In genomic region chr10:81570831-81571500, GRCm38 (mm10) we compare ENCODE assay signal across 8 mouse cellular contexts. TPM values are rescaled to one million over a fixed set of nuclear protein-coding genes. Genes with fewer than 3 reads are reported as not detected.
A peak's percentile ranks its signal among the peaks of the same experiment; 100 is the strongest.
DNase-seq lines count a peak whose midpoint lies in the region; ATAC-seq and TF ChIP-seq lines count a peak whose summit lies in the region.

No protein-coding gene starts in this region.

- DNase-seq in G1E (ENCODE audit: low spot score): peak; percentile 69
- DNase-seq in cerebellum, adult 18-20 months: peak; percentile 96 to 97
- peak; percentile 91 to 92 for DNase-seq in heart, postnatal 36 days
- DNase-seq in layer of hippocampus, adult 18-20 months (ENCODE audit: low spot score in 2 of 2): peak; percentile 91 to 97
- peak; percentile 94 to 95 for DNase-seq in lung, adult 18-20 months

- peak overlapping the region; percentile 82 for H3K4me2 ChIP-seq in forebrain, embryonic 16.5 days (ENCODE audit: low read length)
- H3K4me2 ChIP-seq in neural tube, embryonic 14.5 days (ENCODE audit: low read depth, low read length): peak overlapping the region; percentile 60

- H3K4me3 ChIP-seq in G1E (ENCODE audit: low read depth, low read length): peak overlapping the region; percentile 72
- H3K4me3 ChIP-seq in forebrain, embryonic 16.5 days (replicated peaks; ENCODE audit: low read length): peak overlapping the region; percentile 49
- H3K4me3 ChIP-seq in neural tube, embryonic 14.5 days (ENCODE audit: low read depth, low read length): peak overlapping the region; percentile 24
- peak overlapping the region; percentile 68 for H3K4me3 ChIP-seq in testis, adult 2 months (ENCODE audit: control insufficient read depth, low read depth, low read length)

- TF ChIP-seq POLR2A in testis, adult 2 months (IDR thresholded peaks at IDR 0.05; ENCODE audit: control insufficient read depth, low read depth, low read length): peak; percentile 30; the same call in 1 of the 2 replicates

- ATAC-seq in G1E (ENCODE audit: extremely low read depth, insufficient number of reproducible peaks, low FRiP score, poor library complexity, severe bottlenecking): no peak
- ATAC-seq in forebrain, embryonic 16.5 days: peak; percentile 64
- ATAC-seq in neural tube, embryonic 14.5 days (ENCODE audit: low read depth): peak; percentile 57

- peak overlapping the region; percentile 17; the same call in 1 of the 2 replicates for H3K9ac ChIP-seq in forebrain, embryonic 16.5 days (replicated peaks; ENCODE audit: low read depth, low read length)
- no peak overlapping the region; the same call in 1 of the 2 replicates for H3K9ac ChIP-seq in neural tube, embryonic 14.5 days (replicated peaks; ENCODE audit: low read depth, low read length)

- intact Hi-C loops in heart, postnatal 36 days (cut with DNase I): loop anchor here (2.0 kb wide), 1 partner anchor 34 kb away; no protein-coding TSS in a partner anchor

- under 1% methylated on average over 34 of the region's 34 CpGs for WGBS in forebrain, embryonic 16.5 days
- under 1% methylated on average over 33 of the region's 34 CpGs for WGBS in neural tube, embryonic 14.5 days

- peaks cover 19% of the 10 kb centered on the region for H3K36me3 ChIP-seq in G1E (replicated peaks)
- 0 out of 2 replicates have a peak, but pooled peaks cover 3% of the 10 kb centered on the region for H3K36me3 ChIP-seq in forebrain, embryonic 16.5 days (ENCODE audit: control insufficient read depth, insufficient read depth)
- H3K36me3 ChIP-seq in neural tube, embryonic 14.5 days (ENCODE audit: control insufficient read depth, insufficient read depth, low read length): no peaks in the 10 kb centered on the region
- no peaks in the 10 kb centered on the region for H3K36me3 ChIP-seq in testis, adult 2 months (ENCODE audit: control insufficient read depth, insufficient read depth, low read length)

- H3K27me3 ChIP-seq in G1E (ENCODE audit: insufficient read depth, low read length): peaks cover 45% of the 10 kb centered on the region
- H3K27me3 ChIP-seq in forebrain, embryonic 16.5 days (replicated peaks; ENCODE audit: control insufficient read depth, insufficient read depth, low read length): peaks cover 34% of the 10 kb centered on the region
- H3K27me3 ChIP-seq in neural tube, embryonic 14.5 days (ENCODE audit: control insufficient read depth, insufficient read depth, low read length): peaks cover 5% of the 10 kb centered on the region; the same call in 1 of the 2 replicates
- no peaks in the 10 kb centered on the region for H3K27me3 ChIP-seq in testis, adult 2 months (ENCODE audit: control insufficient read depth, insufficient read depth, low read length)

- H3K4me1 ChIP-seq in G1E (ENCODE audit: insufficient read depth, low read depth, low read length): peaks cover 80% of the 10 kb centered on the region
- peaks cover 50% of the 10 kb centered on the region for H3K4me1 ChIP-seq in forebrain, embryonic 16.5 days (replicated peaks; ENCODE audit: control insufficient read depth, insufficient read depth, low read length)
- H3K4me1 ChIP-seq in neural tube, embryonic 14.5 days (ENCODE audit: control insufficient read depth, insufficient read depth, low read length): peaks cover 35% of the 10 kb centered on the region
- H3K4me1 ChIP-seq in testis, adult 2 months (ENCODE audit: control insufficient read depth, insufficient read depth, low read length): peaks cover 41% of the 10 kb centered on the region

- H3K27ac ChIP-seq in forebrain, embryonic 16.5 days (ENCODE audit: low read length): peak overlapping the region; percentile 82
- peak overlapping the region; percentile 78 for H3K27ac ChIP-seq in neural tube, embryonic 14.5 days (ENCODE audit: low read depth, low read length)
- H3K27ac ChIP-seq in testis, adult 2 months (ENCODE audit: control insufficient read depth, insufficient read depth, low read depth, low read length): peak overlapping the region; percentile 78

- no peak for TF ChIP-seq CTCF in G1E (IDR thresholded peaks at IDR 0.05; ENCODE audit: low read depth, low read length)
- TF ChIP-seq CTCF in testis, adult 2 months (IDR thresholded peaks at IDR 0.05; ENCODE audit: control insufficient read depth, insufficient read depth, insufficient replicate concordance, low read depth, low read length): no peak

- H3K9me3 ChIP-seq in G1E (replicated peaks): no peaks in the 10 kb centered on the region
- H3K9me3 ChIP-seq in forebrain, embryonic 16.5 days (ENCODE audit: control insufficient read depth, low read length): no peaks in the 10 kb centered on the region
- no peaks in the 10 kb centered on the region for H3K9me3 ChIP-seq in neural tube, embryonic 14.5 days (ENCODE audit: control insufficient read depth, low read length)

RNA-seq across cellular contexts. Expression of gene Tle2, which starts 3.4 kb away (rescaled TPM):
- 0.45 and 1.8 TPM in 2 replicates for total RNA-seq in G1E (2014; fragmentation: Nextera tagmentation)
- 1.5 and 2.5 TPM in 2 replicates for total RNA-seq in G1E (2017)
- polyA plus RNA-seq in G1E (2012): 3.3 and 3.6 TPM in 2 replicates
- polyA plus RNA-seq in forebrain, embryonic 16.5 days (2015; fragmentation: Nextera tagmentation; extraction: Ambion mirVana): 27.1 and 32.6 TPM in 2 replicates
- 10 to 100 TPM in 1 of 2 experiments, 1 to 10 TPM in 1; 7.5 to 11.5 TPM for total RNA-seq in heart, postnatal 36 days (2021)
- 10 to 100 TPM; 31.6 to 31.8 TPM for total RNA-seq in layer of hippocampus, adult 18-20 months (2021)
- polyA plus RNA-seq in neural tube, embryonic 14.5 days (2014; fragmentation: Nextera tagmentation; extraction: Ambion mirVana): 32.4 and 37.3 TPM in 2 replicates
- polyA plus RNA-seq in testis, adult 2 months (2012; rRNA removed): 19.0 and 22.1 TPM in 2 replicates

RNA-seq across cellular contexts. Expression of gene Aes, which starts 11.7 kb away (rescaled TPM):
- 396 and 400 TPM in 2 replicates for total RNA-seq in G1E (2014; fragmentation: Nextera tagmentation)
- 182 and 238 TPM in 2 replicates for total RNA-seq in G1E (2017)
- polyA plus RNA-seq in G1E (2012): 1,535 and 1,925 TPM in 2 replicates
- polyA plus RNA-seq in forebrain, embryonic 16.5 days (2015; fragmentation: Nextera tagmentation; extraction: Ambion mirVana): 632 and 683 TPM in 2 replicates
- 1,000 to 10,000 TPM in 1 of 2 experiments, 100 to 1,000 TPM in 1; 977 to 1,076 TPM for total RNA-seq in heart, postnatal 36 days (2021)
- total RNA-seq in layer of hippocampus, adult 18-20 months (2021): 100 to 1,000 TPM; 765 to 778 TPM
- polyA plus RNA-seq in neural tube, embryonic 14.5 days (2014; fragmentation: Nextera tagmentation; extraction: Ambion mirVana): 347 and 599 TPM in 2 replicates
- 154 and 172 TPM in 2 replicates for polyA plus RNA-seq in testis, adult 2 months (2012; rRNA removed)

RNA-seq across cellular contexts. Expression of gene Gna11, which starts 26.0 kb away (rescaled TPM):
- 6.4 and 6.5 TPM in 2 replicates for total RNA-seq in G1E (2014; fragmentation: Nextera tagmentation)
- total RNA-seq in G1E (2017): 8.4 and 9.7 TPM in 2 replicates
- polyA plus RNA-seq in G1E (2012): 13.0 and 14.0 TPM in 2 replicates
- 106 and 112 TPM in 2 replicates for polyA plus RNA-seq in forebrain, embryonic 16.5 days (2015; fragmentation: Nextera tagmentation; extraction: Ambion mirVana)
- total RNA-seq in heart, postnatal 36 days (2021): 10 to 100 TPM; 50.7 to 51.7 TPM
- 100 to 1,000 TPM; 124 to 126 TPM for total RNA-seq in layer of hippocampus, adult 18-20 months (2021)
- 81.1 and 89.8 TPM in 2 replicates for polyA plus RNA-seq in neural tube, embryonic 14.5 days (2014; fragmentation: Nextera tagmentation; extraction: Ambion mirVana)
- 26.3 and 28.9 TPM in 2 replicates for polyA plus RNA-seq in testis, adult 2 months (2012; rRNA removed)

RNA-seq across cellular contexts. Expression of gene Tle6, which starts 29.9 kb away (rescaled TPM):
- 42.7 and 44.3 TPM in 2 replicates for total RNA-seq in G1E (2014; fragmentation: Nextera tagmentation)
- total RNA-seq in G1E (2017): 17.5 and 21.5 TPM in 2 replicates
- polyA plus RNA-seq in G1E (2012): 28.8 and 49.5 TPM in 2 replicates
- 3.5 and 3.7 TPM in 2 replicates for polyA plus RNA-seq in forebrain, embryonic 16.5 days (2015; fragmentation: Nextera tagmentation; extraction: Ambion mirVana)
- total RNA-seq in heart, postnatal 36 days (2021): 1 to 10 TPM; 7.5 to 8.5 TPM
- 1 to 10 TPM; 2.6 to 4.1 TPM for total RNA-seq in layer of hippocampus, adult 18-20 months (2021)
- polyA plus RNA-seq in neural tube, embryonic 14.5 days (2014; fragmentation: Nextera tagmentation; extraction: Ambion mirVana): 5.0 and 6.6 TPM in 2 replicates
- polyA plus RNA-seq in testis, adult 2 months (2012; rRNA removed): 16.5 and 16.9 TPM in 2 replicates

RNA-seq across cellular contexts. Expression of gene BC025920, which starts 35.1 kb away (rescaled TPM):
- total RNA-seq in G1E (2014; fragmentation: Nextera tagmentation) (6.7 and 6.8 TPM in 2 replicates), G1E (2017) (3.3 and 4.3 TPM in 2 replicates)
- 0.40 and 0.50 TPM in 2 replicates for polyA plus RNA-seq in G1E (2012)
- 2.7 and 3.4 TPM in 2 replicates for polyA plus RNA-seq in forebrain, embryonic 16.5 days (2015; fragmentation: Nextera tagmentation; extraction: Ambion mirVana)
- total RNA-seq in heart, postnatal 36 days (2021): 1 to 10 TPM; 2.6 to 2.7 TPM
- 1 to 10 TPM; 3.6 to 3.8 TPM for total RNA-seq in layer of hippocampus, adult 18-20 months (2021)
- polyA plus RNA-seq in neural tube, embryonic 14.5 days (2014; fragmentation: Nextera tagmentation; extraction: Ambion mirVana): 1.0 and 1.9 TPM in 2 replicates
- 0.47 and 0.68 TPM in 2 replicates for polyA plus RNA-seq in testis, adult 2 months (2012; rRNA removed)
